Mouse (Mus musculus): ENCODE measurements around the gene Mien1.
A peak's percentile ranks its signal among the peaks of the same experiment; 100 is the strongest.

The Mien1 gene

DNA sequence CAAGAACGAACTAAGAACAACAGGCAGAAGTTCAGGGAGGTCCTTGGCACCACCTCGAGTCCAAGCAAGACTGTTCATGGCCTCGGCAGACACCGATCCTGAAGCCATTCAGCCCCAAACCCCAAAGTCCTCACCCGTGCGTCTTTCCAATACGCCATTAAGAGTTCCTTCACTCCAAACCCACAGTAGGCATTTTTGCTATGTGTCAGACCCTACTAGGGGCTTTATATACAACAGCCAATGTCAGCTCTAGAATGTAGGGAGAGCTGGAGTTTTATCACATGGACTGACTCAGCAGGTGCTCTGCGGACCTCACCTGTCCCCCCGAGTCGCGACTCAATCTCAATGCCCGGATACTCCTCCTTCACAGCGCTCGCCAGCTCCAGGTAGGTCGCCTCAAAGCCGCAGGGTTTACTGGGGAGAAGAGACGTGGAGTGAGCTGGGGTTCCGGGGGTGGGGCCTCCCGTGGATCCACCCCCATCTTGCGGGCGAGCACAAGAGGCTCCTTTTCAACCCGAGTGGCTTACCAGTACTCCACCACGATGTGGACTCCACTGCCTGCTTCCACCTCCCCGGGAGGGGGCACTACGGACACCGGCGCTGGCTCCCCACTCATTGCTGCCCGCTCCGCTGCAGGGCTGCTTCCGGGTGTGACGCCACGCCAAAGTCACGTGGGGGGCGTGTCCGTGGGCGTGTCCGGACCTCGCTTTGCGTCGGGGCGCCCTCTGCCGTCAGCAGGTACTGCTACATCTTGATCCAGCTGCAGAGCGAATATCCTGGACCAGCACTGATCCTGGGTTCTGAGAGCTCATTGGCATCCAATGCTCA lies at the start of gene Mien1:
TSS of gene Mien1 (minus strand) at position 661 of the 828 bp plus-strand sequence.
- DNase-seq (ENCODE audit: low spot score), result peak; percentile 87

- no peak for DNase-seq (ENCODE audit: low spot score)
Measured at GRCm38 (mm10) chr11:98487526-98488040, 48.8 kb upstream of the Mien1 start.

DNA sequence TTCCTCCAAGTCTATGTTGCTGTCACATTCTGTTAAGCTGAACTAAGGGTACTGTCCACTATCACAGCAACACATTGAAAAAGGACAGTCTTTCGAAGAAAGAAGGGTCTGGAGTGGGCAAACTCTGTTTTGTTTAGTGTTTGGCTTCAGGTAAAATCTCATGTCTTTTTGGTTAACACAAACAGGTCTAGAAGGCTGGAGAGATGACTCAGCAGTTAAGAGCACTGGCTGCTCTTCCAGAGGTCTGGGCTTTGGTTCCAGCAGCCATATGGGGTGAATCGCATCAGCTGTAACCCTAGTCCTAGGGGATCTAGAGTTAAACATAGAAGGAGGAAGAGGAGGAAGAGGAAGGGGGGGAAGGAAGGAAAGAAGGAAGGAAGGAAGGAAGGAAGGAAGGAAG lies 47.0 kb upstream of the Mien1 start:
- no peak for DNase-seq (ENCODE audit: low spot score)

GRCm38 (mm10) chr11:98482067-98482466 lies 43.3 kb upstream of the Mien1 start:
- no peak for DNase-seq (ENCODE audit: low spot score)

DNA sequence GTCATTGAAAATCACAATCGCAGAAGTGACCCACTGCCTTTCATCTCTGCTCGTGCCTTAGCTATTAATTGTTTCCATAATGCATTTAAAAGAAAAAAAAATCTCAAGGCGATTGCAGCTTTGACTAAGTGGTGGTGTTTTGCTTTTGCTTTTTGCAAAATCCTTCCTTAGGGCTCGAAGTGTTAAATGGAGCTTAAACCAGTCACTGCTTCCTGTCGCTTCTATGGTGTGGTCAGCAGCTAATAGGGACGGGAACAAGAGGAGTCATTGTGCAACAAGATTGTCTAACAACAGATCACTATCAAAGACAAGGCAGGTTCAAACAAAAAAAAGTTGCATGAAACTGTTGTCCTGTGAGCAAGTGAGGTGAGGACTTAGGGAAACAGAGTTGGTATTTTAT lies 42.4 kb upstream of the Mien1 start:
- no peak for DNase-seq (ENCODE audit: low spot score)

DNA sequence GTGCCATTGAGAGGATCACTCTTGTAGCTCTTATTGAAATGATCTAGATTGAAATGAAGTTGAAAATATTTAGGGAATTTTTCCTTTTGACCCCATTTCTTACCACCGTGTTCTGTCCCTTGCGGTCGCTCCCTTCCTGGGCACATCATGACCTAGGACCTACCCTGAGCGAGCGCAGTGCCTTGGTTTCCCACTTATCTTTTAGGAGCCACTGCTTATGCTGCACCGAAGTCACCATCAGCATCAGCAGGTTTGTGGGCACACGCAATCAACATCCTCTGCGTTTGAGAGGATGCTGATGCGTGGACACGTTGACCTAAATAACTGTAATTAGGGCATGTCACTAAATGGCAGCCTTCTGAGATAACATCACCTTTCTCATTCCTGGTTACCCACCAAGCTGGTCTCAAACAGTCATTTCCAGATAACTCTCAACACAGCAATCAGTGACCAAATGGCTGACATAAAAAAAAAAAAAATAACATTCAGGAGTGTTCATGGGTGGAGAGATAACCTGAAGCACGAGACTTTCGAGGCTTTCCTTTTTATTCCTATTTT lies 41.2 kb upstream of the Mien1 start:
- DNase-seq (ENCODE audit: low spot score), result no peak

GRCm38 (mm10) chr11:98479026-98479939 lies 40.5 kb upstream of the Mien1 start:
- no peak for DNase-seq (ENCODE audit: low spot score)

DNA sequence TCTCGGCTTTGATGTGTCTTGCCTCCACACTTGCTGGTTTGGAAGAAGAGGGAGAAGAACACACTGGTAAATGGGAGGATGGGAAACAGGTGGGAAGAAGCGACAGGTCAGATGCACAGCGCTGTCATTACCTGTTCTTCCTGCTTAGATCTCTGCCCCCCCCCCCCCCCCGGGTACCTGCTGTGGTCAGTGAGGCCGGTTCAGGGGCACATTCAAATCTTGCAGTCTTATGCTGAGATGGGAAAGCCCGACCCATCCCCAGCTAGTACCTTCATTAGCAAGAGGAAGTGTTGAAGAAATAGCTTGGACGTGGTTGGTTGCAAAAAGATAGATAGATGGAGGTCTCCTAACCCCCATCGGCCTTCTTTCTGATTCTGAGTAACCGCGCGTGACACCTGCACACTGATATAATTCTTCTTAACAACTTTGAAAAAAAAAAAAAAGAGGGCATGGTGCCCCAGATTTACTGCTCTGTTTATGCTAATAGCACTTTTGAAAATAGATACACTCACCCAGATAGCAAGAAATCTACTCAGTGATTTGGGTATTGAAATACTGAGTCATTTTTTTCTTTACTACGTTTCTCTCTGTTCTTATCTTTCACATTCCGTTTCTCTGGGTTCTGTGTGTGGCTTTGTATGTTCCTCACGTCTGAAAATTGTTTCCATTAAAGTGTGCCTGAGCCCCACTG lies 38.4 kb upstream of the Mien1 start:
- DNase-seq (ENCODE audit: low spot score), result no peak

DNA sequence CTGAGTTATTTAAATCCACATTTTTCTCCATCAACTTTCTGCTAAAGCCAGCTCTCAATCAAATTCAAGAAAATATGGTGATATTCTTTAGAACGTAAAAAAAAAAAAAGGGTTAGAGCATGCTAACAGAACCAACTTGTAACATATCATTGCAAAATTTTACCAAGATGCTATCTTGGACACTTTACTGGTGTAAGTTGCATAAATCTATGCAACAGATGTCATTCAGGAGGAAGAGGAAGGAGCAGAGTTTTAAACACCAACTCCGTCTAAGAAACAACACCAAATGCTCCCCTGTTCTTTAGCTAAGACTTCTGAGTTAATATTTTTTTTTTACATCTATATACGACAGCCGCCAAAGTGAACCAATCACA lies 37.6 kb upstream of the Mien1 start:
- no peak for DNase-seq (ENCODE audit: low spot score)

DNA sequence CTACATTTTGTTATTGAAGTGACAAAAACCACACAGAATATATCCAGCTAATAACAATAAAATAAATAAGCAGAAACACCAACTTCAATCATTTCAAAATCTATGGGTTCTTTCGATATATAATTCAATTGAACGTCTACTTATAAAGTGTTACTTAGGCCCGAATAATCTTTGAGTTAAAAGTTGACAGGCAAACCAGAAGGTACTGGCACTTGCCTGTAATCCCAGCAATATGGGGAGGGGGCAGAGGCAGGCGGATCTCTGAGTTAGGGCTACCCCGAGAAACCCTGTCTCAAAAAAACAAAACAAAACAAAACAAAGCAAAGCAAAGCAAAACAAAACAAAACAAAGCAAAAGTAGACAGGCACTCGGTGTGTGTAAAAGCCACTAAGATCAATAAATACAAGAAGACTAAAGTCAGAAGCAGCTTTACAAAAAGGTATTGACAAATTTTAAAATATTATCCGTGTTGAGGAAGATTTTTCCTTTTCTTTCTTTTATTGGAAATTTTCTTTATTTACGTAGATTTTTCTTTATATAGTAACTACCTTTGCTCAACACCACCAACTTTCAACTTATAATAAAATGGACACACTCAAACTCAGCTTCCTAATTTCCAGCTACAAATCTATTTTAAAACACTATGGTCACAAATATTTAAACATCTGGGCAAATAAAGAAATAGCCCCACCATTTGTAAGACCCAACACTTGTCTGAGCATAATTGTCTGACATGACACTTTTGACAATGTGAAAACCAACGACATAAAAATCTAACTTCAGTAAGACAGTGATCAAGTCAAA lies 37.0 kb upstream of the Mien1 start:
- no peak for DNase-seq (ENCODE audit: low spot score)

- no peak for DNase-seq (ENCODE audit: low spot score)
Measured at GRCm38 (mm10) chr11:98474967-98475366, 36.2 kb upstream of the Mien1 start.

GRCm38 (mm10) chr11:98473916-98474479 lies 35.2 kb upstream of the Mien1 start:
- no peak for DNase-seq (ENCODE audit: low spot score)

- no peak for DNase-seq (ENCODE audit: low spot score)
Measured at GRCm38 (mm10) chr11:98472696-98473095, 33.9 kb upstream of the Mien1 start.

GRCm38 (mm10) chr11:98470795-98471194 lies 32.0 kb upstream of the Mien1 start:
- DNase-seq (ENCODE audit: low spot score), result no peak

DNA sequence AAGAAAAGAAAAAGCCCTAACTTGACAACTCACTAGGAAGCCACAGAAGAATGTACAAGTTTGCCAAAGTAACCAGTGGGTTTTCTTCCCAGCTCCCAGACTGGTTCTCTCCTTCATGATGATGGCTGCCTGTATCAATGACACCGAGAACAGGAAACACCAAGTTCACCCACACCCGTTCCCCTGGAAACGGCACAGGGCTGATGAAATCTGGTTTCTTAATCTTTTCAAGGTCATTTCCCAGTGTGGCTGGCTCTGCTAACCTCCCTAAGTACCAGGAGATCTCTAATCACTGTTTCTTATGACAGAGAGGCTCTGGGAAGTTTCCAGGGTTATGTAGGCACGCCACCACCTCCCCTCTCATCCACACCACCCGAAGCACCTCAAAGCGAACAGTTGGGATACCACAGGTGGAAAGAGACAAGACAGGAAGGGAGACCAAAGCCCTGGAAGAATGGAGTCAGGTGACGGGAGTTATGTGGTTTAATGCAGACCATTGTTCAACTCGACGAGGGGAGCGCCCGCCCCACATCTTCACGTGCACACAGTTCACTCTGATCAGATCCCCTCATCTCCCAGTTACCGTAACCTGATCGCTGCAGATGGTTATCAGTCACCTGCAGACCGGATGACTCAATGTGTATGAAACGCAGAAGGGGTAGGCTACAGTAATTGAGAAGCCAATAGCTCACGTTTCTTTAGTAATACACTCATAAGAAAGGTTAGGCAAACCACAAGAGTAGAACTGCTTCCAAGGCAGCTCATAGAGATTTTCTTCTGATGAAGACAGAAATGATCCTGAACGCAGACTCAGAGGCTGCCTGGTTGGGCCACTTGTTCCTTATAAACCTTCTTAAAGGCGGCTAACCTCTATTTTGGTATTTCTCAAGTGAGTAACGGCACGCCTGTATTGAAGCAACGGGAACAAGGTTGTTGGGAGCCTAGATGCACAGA lies 31.2 kb upstream of the Mien1 start:
- no peak for DNase-seq (ENCODE audit: low spot score)

- DNase-seq (ENCODE audit: low spot score), result no peak
Measured at GRCm38 (mm10) chr11:98464516-98464915, 25.7 kb upstream of the Mien1 start.

GRCm38 (mm10) chr11:98463911-98464310 lies 25.1 kb upstream of the Mien1 start:
- no peak for DNase-seq (ENCODE audit: low spot score)

- no peak for DNase-seq (ENCODE audit: low spot score)
Measured at GRCm38 (mm10) chr11:98462255-98462654, 23.5 kb upstream of the Mien1 start.

DNA sequence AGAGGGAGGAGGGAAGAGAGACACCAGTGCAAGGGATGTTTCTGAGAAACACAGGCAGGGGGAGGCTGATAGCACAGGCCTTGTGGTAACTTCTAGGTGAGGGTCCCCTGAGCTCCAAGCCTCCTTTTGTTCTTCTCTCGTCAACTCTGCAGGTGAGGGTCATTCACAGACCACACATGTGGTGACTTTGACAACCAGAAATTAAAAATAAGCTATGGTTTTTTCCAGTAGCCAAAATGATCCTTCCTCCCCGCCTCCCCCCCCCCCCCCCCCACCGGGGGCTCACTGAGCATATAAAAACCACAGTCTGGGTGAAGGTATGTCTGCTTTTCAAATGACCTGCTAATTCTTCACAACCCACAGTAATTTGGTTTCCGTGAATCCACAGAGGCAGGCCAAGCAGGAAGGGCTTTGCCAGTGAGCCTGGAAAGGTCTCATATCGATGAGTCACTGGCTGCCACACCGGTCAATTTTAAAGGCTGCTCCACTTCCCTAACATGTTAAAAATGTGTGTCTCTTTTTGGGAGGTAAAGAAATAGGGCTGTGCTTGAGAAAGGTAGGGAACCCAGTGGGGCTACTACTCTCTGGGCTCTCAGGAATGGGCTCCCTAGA lies 22.4 kb upstream of the Mien1 start:
- no peak for DNase-seq (ENCODE audit: low spot score)

Measured in c-Kit-positive CD71-positive TER-119-positive erythroid progenitor cells, embryonic 14.5 days (primary cell).